Mouse (Mus musculus): ENCODE measurements around the gene Ephb3.

Gene Ephb3

DNA sequence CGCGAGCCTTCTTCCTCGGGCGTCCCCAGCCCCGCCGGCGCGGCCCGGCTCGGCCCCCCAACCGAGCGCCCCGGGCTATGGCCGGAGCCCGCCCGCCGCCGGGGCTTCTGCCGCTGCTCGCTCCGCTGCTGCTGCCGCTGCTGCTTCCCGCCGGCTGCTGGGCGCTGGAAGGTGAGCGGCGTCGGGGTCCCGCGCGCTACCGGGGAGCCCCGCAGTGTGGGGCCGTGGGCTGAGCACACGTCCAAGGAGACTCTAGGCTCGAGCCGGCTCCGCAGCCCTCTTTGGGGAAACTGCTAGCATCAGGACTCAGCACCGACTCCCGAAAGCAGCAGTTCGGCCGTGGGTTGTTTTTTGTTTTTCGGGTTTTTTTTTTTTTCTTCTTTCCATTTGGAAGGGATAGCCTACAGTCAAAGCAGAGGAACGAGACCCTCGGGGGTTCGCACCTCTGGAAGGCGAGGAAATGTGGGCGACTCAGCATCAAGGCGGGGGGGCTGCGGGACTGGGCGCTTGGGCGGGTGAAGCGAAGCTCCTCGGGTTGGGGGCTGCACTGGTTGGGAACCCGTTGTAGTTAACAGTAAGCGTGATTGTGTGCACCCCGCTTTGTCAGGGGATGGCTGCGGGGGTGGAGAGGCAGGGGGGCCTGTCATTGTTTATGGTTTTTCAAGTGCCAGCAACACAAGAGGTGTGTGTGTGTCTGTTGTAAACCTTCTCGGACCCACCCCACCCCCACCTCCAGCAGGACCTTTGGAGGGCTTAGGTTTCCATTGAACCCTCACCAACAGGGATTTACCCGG is 735 bp downstream of the Ephb3 start:
- DNase-seq (ENCODE audit: low read depth) = no peak

DNA sequence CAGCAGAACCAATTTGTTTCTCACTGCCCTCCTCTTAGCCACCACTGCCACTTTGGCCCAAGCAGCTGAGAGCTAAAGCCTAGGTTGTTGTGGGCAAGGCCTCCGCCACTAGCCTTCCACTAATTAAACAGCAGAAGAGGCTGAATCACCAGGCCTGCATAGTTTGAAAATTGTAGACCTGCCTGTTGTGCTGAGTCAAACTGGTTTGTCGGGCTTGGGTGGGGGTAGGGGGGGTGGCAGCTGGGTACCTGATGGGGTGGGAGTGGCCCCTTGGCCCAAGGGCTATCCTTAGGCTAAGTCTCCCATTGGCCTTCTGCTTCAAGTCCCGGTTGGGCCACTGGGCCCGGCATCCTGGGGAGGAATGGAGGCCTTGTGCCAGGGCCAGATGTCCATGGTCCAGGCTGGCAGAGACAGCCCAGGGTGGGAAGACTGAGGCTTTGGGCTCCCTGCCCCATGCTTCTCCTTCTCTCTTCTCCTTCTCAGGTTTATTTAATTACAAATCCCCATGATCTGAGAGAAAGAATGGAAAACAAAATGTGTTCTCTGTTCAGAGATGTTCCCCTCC is 3.5 kb downstream of the Ephb3 start:
- DNase-seq (ENCODE audit: low read depth) = no peak

- no peak for DNase-seq (ENCODE audit: low read depth)
These were observed 4.7 kb downstream of the Ephb3 start for GRCm38 (mm10) chr16:21209290-21209689.

DNA sequence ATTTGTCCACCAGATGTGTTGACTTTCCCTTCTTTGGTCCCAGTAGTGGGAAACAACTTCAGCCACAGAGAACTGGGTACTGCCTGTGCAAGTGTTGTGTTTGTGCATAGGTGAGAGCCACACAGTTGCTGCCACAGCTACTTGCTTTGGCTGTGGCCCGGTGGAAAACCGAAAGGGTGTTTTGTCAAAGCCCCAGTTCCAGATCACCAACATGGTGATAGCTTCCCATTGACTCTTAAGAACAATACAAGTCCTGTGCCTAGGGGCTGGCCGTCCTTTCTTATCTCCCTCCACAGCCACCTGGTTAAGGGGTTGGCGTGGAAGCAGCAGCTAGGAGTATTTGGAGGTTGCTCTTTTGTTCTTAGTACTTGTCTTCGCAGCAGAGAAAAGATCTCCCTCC is 5.6 kb downstream of the Ephb3 start:
- DNase-seq (ENCODE audit: low read depth) = no peak

GRCm38 (mm10) chr16:21210667-21211338 is 6.2 kb downstream of the Ephb3 start:
- DNase-seq (ENCODE audit: low read depth) = no peak

DNA sequence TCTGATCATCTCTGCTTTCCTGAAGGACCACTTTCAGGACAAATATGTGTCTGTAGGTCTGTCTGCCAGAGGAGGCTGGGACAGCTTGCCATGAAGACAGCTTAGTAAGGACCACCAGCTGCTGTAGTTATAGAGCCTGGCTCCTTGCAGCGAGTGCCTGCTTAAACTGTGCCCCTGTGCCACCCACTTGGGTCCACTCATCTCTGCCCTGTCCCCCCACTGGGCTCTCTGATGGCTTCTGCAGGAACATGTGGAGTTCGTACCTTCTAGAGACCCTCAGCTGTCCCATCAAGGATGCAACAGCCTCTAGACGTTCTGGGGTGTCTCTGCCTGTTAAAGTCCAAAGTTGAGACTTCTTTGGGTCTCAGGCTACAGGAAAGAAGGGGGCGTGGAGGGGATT is 6.9 kb downstream of the Ephb3 start:
- no peak for DNase-seq (ENCODE audit: low read depth)

GRCm38 (mm10) chr16:21212369-21212768 is 7.8 kb downstream of the Ephb3 start:
- DNase-seq (ENCODE audit: low read depth) = no peak

- DNase-seq (ENCODE audit: low read depth) = no peak
These were observed 9.4 kb downstream of the Ephb3 start for GRCm38 (mm10) chr16:21213939-21214338.

GRCm38 (mm10) chr16:21214803-21215202 is 10.2 kb downstream of the Ephb3 start:
- no peak for DNase-seq (ENCODE audit: low read depth)

DNA sequence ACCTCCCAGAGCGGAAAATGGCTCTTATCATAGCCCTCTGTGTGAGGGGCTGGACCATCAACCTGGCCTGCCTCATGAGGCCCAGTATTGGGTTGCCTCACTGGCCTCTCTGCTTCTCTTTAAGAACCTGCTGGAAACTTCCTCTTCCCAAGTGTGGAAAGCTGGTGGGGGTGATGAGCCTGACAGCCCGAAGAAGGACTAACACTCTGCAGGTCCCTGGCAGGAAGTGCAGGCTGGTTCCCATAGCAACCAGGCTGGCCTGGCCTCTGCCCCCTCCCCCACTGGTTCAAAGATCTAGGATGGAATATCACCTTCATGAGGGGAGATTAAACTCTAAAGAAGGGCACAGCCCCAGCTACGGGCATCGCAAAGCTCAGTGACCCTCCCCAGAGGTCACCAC is 11.5 kb downstream of the Ephb3 start:
- DNase-seq (ENCODE audit: low read depth) = no peak

- DNase-seq (ENCODE audit: low read depth) = no peak
These were observed 12.7 kb downstream of the Ephb3 start for GRCm38 (mm10) chr16:21217233-21217632.

DNA sequence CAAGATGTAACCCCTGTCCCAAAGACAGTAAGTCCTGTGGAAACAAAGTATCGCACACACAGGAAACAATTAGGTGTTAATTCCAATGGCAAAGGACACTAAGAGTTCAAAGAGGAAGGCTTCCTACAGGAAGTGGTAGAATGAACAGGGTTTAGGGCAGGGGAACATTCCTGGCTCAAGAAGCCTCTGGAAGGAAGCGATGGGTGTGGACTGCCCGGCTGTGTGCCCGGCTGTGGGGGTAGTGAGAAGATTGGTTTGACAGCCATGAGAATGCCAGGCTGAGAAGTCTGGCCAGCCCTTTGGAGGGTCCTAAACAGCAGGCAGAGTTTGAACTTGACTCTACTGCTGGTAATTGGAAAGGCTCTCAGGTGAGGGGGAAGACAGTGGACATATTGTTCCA is 15.1 kb downstream of the Ephb3 start:
- DNase-seq (ENCODE audit: low read depth) = no peak

DNA sequence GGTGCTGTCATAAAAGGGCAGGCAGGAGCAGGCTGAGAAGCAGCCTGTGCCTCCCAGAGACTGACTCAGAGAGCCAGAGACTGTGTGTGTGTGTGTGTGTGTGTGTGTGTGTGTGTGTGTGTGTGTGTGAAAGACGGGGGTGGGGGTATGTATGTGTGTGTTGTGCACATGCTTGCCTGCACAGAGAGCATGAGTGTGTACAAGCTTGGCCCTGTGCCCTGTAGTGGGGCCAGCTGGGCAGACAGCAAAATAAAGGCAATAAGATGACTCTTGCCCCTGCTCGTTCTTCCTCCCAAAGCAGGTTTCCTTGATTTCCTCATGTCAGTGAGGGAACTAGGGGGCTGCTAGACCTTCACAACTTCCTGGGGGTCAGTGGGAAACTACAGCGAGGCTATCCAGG is 18.5 kb downstream of the Ephb3 start:
- DNase-seq (ENCODE audit: low read depth) = no peak

DNA sequence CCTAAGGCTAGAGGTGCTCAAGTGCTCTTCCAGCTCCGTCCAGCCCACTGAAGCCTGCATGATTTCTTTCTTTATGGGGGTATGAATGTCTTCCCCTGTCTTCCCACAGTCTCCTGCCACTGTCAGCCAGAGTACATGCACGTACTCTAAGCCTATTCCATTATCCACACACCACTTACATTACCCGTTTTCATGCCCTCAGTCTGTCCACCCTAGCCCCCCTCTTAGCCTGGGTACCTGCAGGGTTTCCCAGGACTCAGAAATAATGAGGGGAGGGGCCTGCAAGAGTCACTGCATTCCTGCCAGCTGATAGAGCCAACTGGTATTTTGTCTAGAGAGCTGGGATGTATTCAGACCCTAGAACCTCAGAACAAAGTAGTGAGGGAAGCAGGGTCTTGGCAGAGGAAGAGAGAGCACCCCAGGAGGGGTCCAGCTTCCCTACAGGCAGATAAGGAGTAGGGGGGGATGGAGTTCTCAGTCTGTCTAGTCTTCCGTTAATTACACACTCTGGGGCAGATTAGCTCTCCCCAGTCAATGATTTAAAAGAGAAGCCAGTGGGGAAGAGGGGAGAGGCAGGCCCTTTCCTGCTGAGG is 20.2 kb downstream of the Ephb3 start:
- no peak for DNase-seq (ENCODE audit: low read depth)

DNA sequence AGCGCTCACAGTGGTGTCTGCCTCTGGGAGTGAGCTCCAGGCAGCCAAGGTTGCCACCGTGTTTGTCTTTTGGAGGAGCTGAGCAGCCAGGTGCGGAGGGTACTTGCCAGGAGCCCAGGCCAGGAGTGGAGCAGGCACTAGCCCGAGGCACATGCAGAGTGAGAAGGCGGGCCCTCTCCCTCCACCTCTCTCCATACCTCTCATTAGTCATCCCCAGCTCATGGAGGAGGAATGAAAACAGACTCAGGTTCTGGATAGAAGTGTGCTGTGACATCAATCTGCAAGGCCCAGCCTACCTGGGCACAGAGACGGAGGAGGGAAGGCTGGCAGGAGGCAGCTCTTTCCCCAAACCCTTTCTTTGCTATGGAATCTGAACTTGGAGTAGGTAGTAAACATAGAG is 22.1 kb downstream of the Ephb3 start:
- no peak for DNase-seq (ENCODE audit: low read depth)

- DNase-seq (ENCODE audit: low read depth) = no peak
These were observed 30.6 kb downstream of the Ephb3 start for GRCm38 (mm10) chr16:21235135-21235534.

- DNase-seq (ENCODE audit: low read depth) = no peak
These were observed 34.2 kb downstream of the Ephb3 start for GRCm38 (mm10) chr16:21238722-21239121.

DNA sequence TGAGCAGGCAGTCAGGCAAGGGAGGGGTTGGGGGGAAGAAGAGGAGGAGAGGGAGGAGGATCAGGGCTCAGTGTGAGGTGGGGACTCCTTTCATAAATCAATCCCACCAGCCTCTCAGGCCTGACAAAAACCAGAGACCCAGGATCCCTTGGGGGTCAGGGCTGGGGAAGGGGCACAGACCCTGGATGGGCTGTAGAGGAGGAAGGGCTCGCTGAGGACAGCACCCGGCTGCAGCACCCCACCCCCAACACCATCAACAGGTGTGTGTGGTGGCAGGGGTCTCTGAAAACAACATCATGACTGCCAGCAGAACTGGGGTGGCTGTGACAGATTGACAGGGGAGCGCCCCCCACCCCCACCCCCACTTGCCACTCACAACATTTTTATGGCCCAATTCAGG is 36.0 kb downstream of the Ephb3 start:
- DNase-seq (ENCODE audit: low read depth) = no peak

DNA sequence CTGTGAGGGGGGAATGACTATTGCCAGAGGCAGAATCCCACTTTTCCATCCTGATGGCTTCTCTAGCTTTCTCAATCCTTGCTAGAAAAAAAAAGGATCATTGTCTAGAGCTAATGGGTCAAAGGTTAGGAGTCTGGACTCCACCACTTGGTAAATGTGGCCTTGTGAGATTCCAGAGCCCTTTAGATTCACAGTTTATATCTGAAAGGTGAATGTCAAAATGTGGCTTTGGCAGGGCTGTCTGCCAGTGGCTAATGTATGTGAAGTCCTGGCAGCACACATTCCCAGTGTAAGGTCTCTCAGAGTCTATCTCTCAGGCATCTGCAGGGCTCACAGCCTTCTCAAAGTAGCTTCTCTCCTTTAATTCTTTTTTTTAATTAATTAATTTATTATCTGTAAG is 36.5 kb downstream of the Ephb3 start:
- DNase-seq (ENCODE audit: low read depth) = no peak

DNA sequence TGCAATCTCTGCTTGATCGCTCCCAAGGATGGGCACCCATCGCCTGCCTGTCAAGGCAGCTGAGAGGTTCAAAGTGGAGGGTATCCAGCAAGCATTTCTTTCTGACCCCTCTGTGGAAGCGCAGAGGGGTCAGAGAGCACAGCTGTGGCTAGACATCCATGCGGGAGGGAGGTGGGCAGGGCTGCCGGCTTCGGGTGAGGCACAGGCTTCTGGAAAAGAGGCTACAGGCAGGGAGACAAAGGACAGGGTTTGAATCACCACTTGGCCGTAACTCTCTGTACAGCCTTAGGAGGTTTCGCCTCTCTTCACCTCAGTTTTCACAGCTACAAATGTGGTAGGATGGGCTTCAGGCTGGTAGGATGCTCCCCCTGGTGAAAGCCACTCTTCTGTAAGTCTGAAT is 38.4 kb downstream of the Ephb3 start:
- no peak for DNase-seq (ENCODE audit: low read depth)

GRCm38 (mm10) chr16:21244803-21245202 is 40.2 kb downstream of the Ephb3 start:
- DNase-seq (ENCODE audit: low read depth) = no peak

GRCm38 (mm10) chr16:21245387-21245786 is 40.8 kb downstream of the Ephb3 start:
- no peak for DNase-seq (ENCODE audit: low read depth)

- DNase-seq (ENCODE audit: low read depth) = no peak
These were observed 41.4 kb downstream of the Ephb3 start for GRCm38 (mm10) chr16:21245931-21246390.
